Mouse (Mus musculus): ENCODE measurements around the gene Anks1b. TPM values are rescaled to one million over a fixed set of nuclear protein-coding genes. Genes with fewer than 3 reads are reported as not detected.

Anks1b gene
- polyA plus RNA-seq, 1 experiment from 2014 or later: 1.9 TPM

- no peaks in the 10 kb centered on the region for H3K4me1 ChIP-seq
- no peak overlapping the region for H3K4me3 ChIP-seq (replicated peaks)
- 65% methylated on average over 7 of the region's 7 CpGs for WGBS
- no peaks in the 10 kb centered on the region for H3K27me3 ChIP-seq (replicated peaks)
- no peak overlapping the region for H3K4me2 ChIP-seq
- no peaks in the 10 kb centered on the region for H3K36me3 ChIP-seq
- H3K9ac ChIP-seq: no peak overlapping the region
- no peak overlapping the region for H3K27ac ChIP-seq
- H3K9me3 ChIP-seq: no peaks in the 10 kb centered on the region
- no peak for ATAC-seq (ENCODE audit: insufficient read depth, low FRiP score, low read depth)
Measured at GRCm38 (mm10) chr10:90657416-90658120, 784.3 kb downstream of the Anks1b start.

GRCm38 (mm10) chr10:90666746-90667145 is 793.4 kb downstream of the Anks1b start:
- H3K9ac ChIP-seq: no peak overlapping the region
- no peak for ATAC-seq (ENCODE audit: insufficient read depth, low FRiP score, low read depth)
- H3K9me3 ChIP-seq: no peaks in the 10 kb centered on the region
- H3K36me3 ChIP-seq: no peaks in the 10 kb centered on the region
- no peak overlapping the region for H3K4me2 ChIP-seq
- H3K4me1 ChIP-seq: no peaks in the 10 kb centered on the region
- 83% methylated on average over 2 of the region's 2 CpGs for WGBS
- no peaks in the 10 kb centered on the region for H3K27me3 ChIP-seq (replicated peaks)
- H3K4me3 ChIP-seq (replicated peaks): no peak overlapping the region
- no peak overlapping the region for H3K27ac ChIP-seq

GRCm38 (mm10) chr10:90670291-90670690 is 797.0 kb downstream of the Anks1b start:
- H3K4me1 ChIP-seq: no peaks in the 10 kb centered on the region
- WGBS: 82% methylated on average over 3 of the region's 3 CpGs
- H3K27me3 ChIP-seq (replicated peaks): no peaks in the 10 kb centered on the region
- H3K9ac ChIP-seq: no peak overlapping the region
- no peaks in the 10 kb centered on the region for H3K36me3 ChIP-seq
- ATAC-seq (ENCODE audit: insufficient read depth, low FRiP score, low read depth): no peak
- no peaks in the 10 kb centered on the region for H3K9me3 ChIP-seq
- H3K4me2 ChIP-seq: no peak overlapping the region
- no peak overlapping the region for H3K27ac ChIP-seq
- H3K4me3 ChIP-seq (replicated peaks): no peak overlapping the region

GRCm38 (mm10) chr10:90672135-90672534 is 798.8 kb downstream of the Anks1b start:
- Histone ChIP-seq H3K27me3 (replicated peaks) (no peaks in the 10 kb centered on the region), H3K27ac (no peak overlapping the region), H3K36me3 (no peaks in the 10 kb centered on the region), H3K4me2 (no peak overlapping the region), H3K4me1 (no peaks in the 10 kb centered on the region), H3K4me3 (replicated peaks) (no peak overlapping the region), H3K9me3 (no peaks in the 10 kb centered on the region), H3K9ac (no peak overlapping the region)
- WGBS: 83% methylated on average over 3 of the region's 3 CpGs
- no peak for ATAC-seq (ENCODE audit: insufficient read depth, low FRiP score, low read depth)

GRCm38 (mm10) chr10:90674362-90674761 is 801.1 kb downstream of the Anks1b start:
- Histone ChIP-seq H3K36me3 (no peaks in the 10 kb centered on the region), H3K9ac (no peak overlapping the region), H3K27ac (no peak overlapping the region), H3K27me3 (replicated peaks) (no peaks in the 10 kb centered on the region), H3K4me1 (no peaks in the 10 kb centered on the region), H3K4me3 (replicated peaks) (no peak overlapping the region), H3K9me3 (no peaks in the 10 kb centered on the region), H3K4me2 (no peak overlapping the region)
- 86% methylated on average over 10 of the region's 10 CpGs for WGBS
- ATAC-seq (ENCODE audit: insufficient read depth, low FRiP score, low read depth): no peak

GRCm38 (mm10) chr10:90677421-90677820 is 804.1 kb downstream of the Anks1b start:
- Histone ChIP-seq H3K27me3 (replicated peaks) (no peaks in the 10 kb centered on the region), H3K4me3 (replicated peaks) (no peak overlapping the region), H3K9me3 (no peaks in the 10 kb centered on the region), H3K4me1 (no peaks in the 10 kb centered on the region), H3K4me2 (no peak overlapping the region), H3K9ac (no peak overlapping the region), H3K36me3 (no peaks in the 10 kb centered on the region), H3K27ac (no peak overlapping the region)
- WGBS: 89% methylated on average over 3 of the region's 3 CpGs
- ATAC-seq (ENCODE audit: insufficient read depth, low FRiP score, low read depth): no peak

GRCm38 (mm10) chr10:90679713-90680470 is 806.6 kb downstream of the Anks1b start:
- Histone ChIP-seq H3K27me3 (replicated peaks) (no peaks in the 10 kb centered on the region), H3K9ac (no peak overlapping the region), H3K4me2 (no peak overlapping the region), H3K4me1 (no peaks in the 10 kb centered on the region), H3K27ac (no peak overlapping the region), H3K36me3 (no peaks in the 10 kb centered on the region), H3K4me3 (replicated peaks) (no peak overlapping the region), H3K9me3 (no peaks in the 10 kb centered on the region)
- 87% methylated on average over 10 of the region's 10 CpGs for WGBS
- no peak for ATAC-seq (ENCODE audit: insufficient read depth, low FRiP score, low read depth)

GRCm38 (mm10) chr10:90683813-90684212 is 810.5 kb downstream of the Anks1b start:
- Histone ChIP-seq H3K27ac (no peak overlapping the region), H3K4me3 (replicated peaks) (no peak overlapping the region), H3K36me3 (no peaks in the 10 kb centered on the region), H3K9me3 (no peaks in the 10 kb centered on the region), H3K27me3 (replicated peaks) (no peaks in the 10 kb centered on the region), H3K4me2 (no peak overlapping the region), H3K9ac (no peak overlapping the region), H3K4me1 (no peaks in the 10 kb centered on the region)
- no peak for ATAC-seq (ENCODE audit: insufficient read depth, low FRiP score, low read depth)
- 43% methylated on average over 3 of the region's 3 CpGs for WGBS

GRCm38 (mm10) chr10:90685367-90685766 is 812.1 kb downstream of the Anks1b start:
- Histone ChIP-seq H3K9ac (no peak overlapping the region), H3K4me1 (no peaks in the 10 kb centered on the region), H3K27me3 (replicated peaks) (no peaks in the 10 kb centered on the region), H3K4me3 (replicated peaks) (no peak overlapping the region), H3K9me3 (no peaks in the 10 kb centered on the region), H3K36me3 (no peaks in the 10 kb centered on the region), H3K27ac (no peak overlapping the region), H3K4me2 (no peak overlapping the region)
- ATAC-seq (ENCODE audit: insufficient read depth, low FRiP score, low read depth): no peak
- 59% methylated on average over 4 of the region's 4 CpGs for WGBS

- no peaks in the 10 kb centered on the region for H3K9me3 ChIP-seq
- no peak overlapping the region for H3K4me2 ChIP-seq
- H3K4me1 ChIP-seq: no peaks in the 10 kb centered on the region
- H3K27me3 ChIP-seq (replicated peaks): no peaks in the 10 kb centered on the region
- H3K27ac ChIP-seq: no peak overlapping the region
- H3K36me3 ChIP-seq: no peaks in the 10 kb centered on the region
- 87% methylated on average over 5 of the region's 5 CpGs for WGBS
- H3K4me3 ChIP-seq (replicated peaks): no peak overlapping the region
- no peak for ATAC-seq (ENCODE audit: insufficient read depth, low FRiP score, low read depth)
- no peak overlapping the region for H3K9ac ChIP-seq
Measured at GRCm38 (mm10) chr10:90688153-90688552, 814.8 kb downstream of the Anks1b start.

GRCm38 (mm10) chr10:90688696-90689252 is 815.5 kb downstream of the Anks1b start:
- no peaks in the 10 kb centered on the region for H3K36me3 ChIP-seq
- H3K27me3 ChIP-seq (replicated peaks): no peaks in the 10 kb centered on the region
- no peaks in the 10 kb centered on the region for H3K9me3 ChIP-seq
- WGBS: 83% methylated on average over 13 of the region's 13 CpGs
- no peaks in the 10 kb centered on the region for H3K4me1 ChIP-seq
- no peak overlapping the region for H3K4me3 ChIP-seq (replicated peaks)
- H3K4me2 ChIP-seq: no peak overlapping the region
- ATAC-seq (ENCODE audit: insufficient read depth, low FRiP score, low read depth): no peak
- no peak overlapping the region for H3K9ac ChIP-seq
- no peak overlapping the region for H3K27ac ChIP-seq

GRCm38 (mm10) chr10:90689854-90690513 is 816.7 kb downstream of the Anks1b start:
- ATAC-seq (ENCODE audit: insufficient read depth, low FRiP score, low read depth): no peak
- no peaks in the 10 kb centered on the region for H3K9me3 ChIP-seq
- no peaks in the 10 kb centered on the region for H3K4me1 ChIP-seq
- WGBS: 60% methylated on average over 11 of the region's 11 CpGs
- H3K9ac ChIP-seq: no peak overlapping the region
- H3K36me3 ChIP-seq: no peaks in the 10 kb centered on the region
- no peaks in the 10 kb centered on the region for H3K27me3 ChIP-seq (replicated peaks)
- H3K4me2 ChIP-seq: no peak overlapping the region
- no peak overlapping the region for H3K4me3 ChIP-seq (replicated peaks)
- H3K27ac ChIP-seq: no peak overlapping the region

Measured in stomach, embryonic 15.5 days (tissue).